In the genomic region with DNA sequence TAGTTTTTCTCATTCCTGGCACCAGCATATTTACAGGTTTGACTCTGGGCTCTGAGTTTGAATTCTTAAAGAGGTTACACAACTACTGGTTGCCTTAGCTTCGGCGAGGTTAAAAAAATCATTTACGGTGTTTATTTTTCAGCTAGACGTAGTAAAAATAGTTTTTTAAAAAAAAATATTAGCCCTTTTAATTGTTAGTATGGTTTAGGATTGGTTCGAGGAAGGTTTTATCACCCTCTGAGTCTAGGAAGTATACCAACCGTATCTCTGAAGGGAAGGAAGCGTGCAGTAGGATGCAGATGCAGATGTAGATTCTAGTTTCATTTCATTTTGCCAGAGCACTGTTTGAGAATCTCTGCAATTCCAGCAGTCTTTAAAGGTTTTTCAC, we compare ENCODE assay signal across 9 mouse cellular contexts. TPM values are rescaled to one million over a fixed set of nuclear protein-coding genes. Genes with fewer than 3 reads are reported as not detected.
DNase-seq lines count a peak whose midpoint lies in the region; ATAC-seq lines count a peak whose summit lies in the region.
"Had no signal": no experiment of that assay in that cellular context is flagged by ENCODE, and none has a peak within 500 bp of the region (broad histone marks: within the 10 kb centered on the region; RNA-seq: fewer than 3 reads in every experiment).

No protein-coding gene starts in this region.

- 6% methylated on average over 7 of the region's 7 CpGs for WGBS in forebrain, embryonic 16.5 days
- under 1% methylated on average over 7 of the region's 7 CpGs for WGBS in liver, embryonic 16.5 days (ENCODE audit: insufficient replicate concordance)

- peaks cover 3% of the 10 kb centered on the region for H3K36me3 ChIP-seq in erythroblast, embryonic 14.5 days (ENCODE audit: control insufficient read depth)
- H3K36me3 ChIP-seq in forebrain, embryonic 16.5 days (ENCODE audit: control insufficient read depth, insufficient read depth) = no peaks in the 10 kb centered on the region
- H3K36me3 ChIP-seq in liver, embryonic 16.5 days (ENCODE audit: control insufficient read depth, insufficient read depth) = no peaks in the 10 kb centered on the region

- H3K9me3 ChIP-seq in erythroblast, embryonic 14.5 days (ENCODE audit: control insufficient read depth, low read length) = no peaks in the 10 kb centered on the region
- no peaks in the 10 kb centered on the region for H3K9me3 ChIP-seq in forebrain, embryonic 16.5 days (ENCODE audit: control insufficient read depth, low read length)
- H3K9me3 ChIP-seq in liver, embryonic 16.5 days (replicated peaks; ENCODE audit: control insufficient read depth, low read length) = no peaks in the 10 kb centered on the region

- H3K4me3 ChIP-seq in erythroblast, embryonic 14.5 days (replicated peaks) = peak overlapping the region; percentile 79
- H3K4me3 ChIP-seq in forebrain, embryonic 16.5 days (replicated peaks; ENCODE audit: low read length) = peak overlapping the region; percentile 89
- peak overlapping the region; percentile 99 for H3K4me3 ChIP-seq in liver, embryonic 16.5 days (ENCODE audit: low read depth, low read length)

- peak overlapping the region; percentile 95 for H3K9ac ChIP-seq in forebrain, embryonic 16.5 days (replicated peaks; ENCODE audit: low read depth, low read length)
- H3K9ac ChIP-seq in liver, embryonic 16.5 days (ENCODE audit: low read depth, low read length) = peak overlapping the region; percentile 93

- no peak for ATAC-seq in erythroblast, adult 5-6 weeks (replicated peaks; ENCODE audit: low FRiP score, poor library complexity, severe bottlenecking)
- ATAC-seq in forebrain, embryonic 16.5 days = no peak
- no peak for ATAC-seq in liver, embryonic 16.5 days (ENCODE audit: low read depth)

- no peak overlapping the region for H3K27ac ChIP-seq in forebrain, embryonic 16.5 days (ENCODE audit: low read length)
- peak overlapping the region; percentile 96 for H3K27ac ChIP-seq in liver, embryonic 16.5 days (ENCODE audit: low read length)

- peak; percentile 71 for DNase-seq in A20 (ENCODE audit: low read depth, low spot score)
- DNase-seq in spleen, adult 12 weeks (ENCODE audit: low spot score) = no peak
- DNase-seq in ovary, postnatal 14 days (ENCODE audit: low spot score) = no peak
- DNase-seq in retina, embryonic 14.5 days (ENCODE audit: low spot score) = no peak
- DNase-seq: kidney, adult 18-20 months had no signal

- no peaks in the 10 kb centered on the region for H3K27me3 ChIP-seq in erythroblast, embryonic 14.5 days (ENCODE audit: control insufficient read depth)
- no peaks in the 10 kb centered on the region for H3K27me3 ChIP-seq in forebrain, embryonic 16.5 days (replicated peaks; ENCODE audit: control insufficient read depth, insufficient read depth, low read length)
- no peaks in the 10 kb centered on the region for H3K27me3 ChIP-seq in liver, embryonic 16.5 days (ENCODE audit: control insufficient read depth, insufficient read depth, low read depth, low read length)

- peak overlapping the region; percentile 67 for H3K4me2 ChIP-seq in forebrain, embryonic 16.5 days (ENCODE audit: low read length)
- peak overlapping the region; percentile 96 for H3K4me2 ChIP-seq in liver, embryonic 16.5 days (ENCODE audit: low read depth, low read length)

- peaks cover 30% of the 10 kb centered on the region for H3K4me1 ChIP-seq in erythroblast, embryonic 14.5 days (ENCODE audit: control insufficient read depth)
- peaks cover 10% of the 10 kb centered on the region for H3K4me1 ChIP-seq in forebrain, embryonic 16.5 days (replicated peaks; ENCODE audit: control insufficient read depth, insufficient read depth, low read length)
- H3K4me1 ChIP-seq in liver, embryonic 16.5 days (ENCODE audit: control insufficient read depth, low read depth, low read length) = peaks cover 15% of the 10 kb centered on the region

RNA-seq across cellular contexts. Expression of gene Rsbn1, which starts 1.6 kb away (rescaled TPM):
- polyA plus RNA-seq in erythroblast, embryonic 14.5 days (2012) = 0.91 and 1.1 TPM in 2 replicates
- 10.9 and 16.3 TPM in 2 replicates for total RNA-seq in erythroblast, adult 5-6 weeks (2015; ENCODE audit: low replicate concordance)
- total RNA-seq in erythroblast, adult 5-6 weeks (2017; ENCODE audit: low replicate concordance) = 13.8 and 15.0 TPM in 2 replicates
- polyA plus RNA-seq in forebrain, embryonic 16.5 days (2015; fragmentation: Nextera tagmentation; extraction: Ambion mirVana) = 21.1 and 23.4 TPM in 2 replicates
- polyA plus RNA-seq in liver, embryonic 16.5 days (2015; fragmentation: Nextera tagmentation; extraction: Ambion mirVana) = 3.1 and 3.2 TPM in 2 replicates

RNA-seq across cellular contexts. Expression of gene Phtf1, which starts 52.4 kb away (rescaled TPM):
- 0.10 and 0.39 TPM in 2 replicates for polyA plus RNA-seq in erythroblast, embryonic 14.5 days (2012)
- 2.7 and 3.7 TPM in 2 replicates for total RNA-seq in erythroblast, adult 5-6 weeks (2015; ENCODE audit: low replicate concordance)
- total RNA-seq in erythroblast, adult 5-6 weeks (2017; ENCODE audit: low replicate concordance) = 5.6 and 21.0 TPM in 2 replicates
- polyA plus RNA-seq in forebrain, embryonic 16.5 days (2015; fragmentation: Nextera tagmentation; extraction: Ambion mirVana) = 26.0 and 30.3 TPM in 2 replicates
- polyA plus RNA-seq in liver, embryonic 16.5 days (2015; fragmentation: Nextera tagmentation; extraction: Ambion mirVana) = 3.4 and 4.0 TPM in 2 replicates

RNA-seq across cellular contexts. Expression of gene Ptpn22, which starts 55.9 kb away (rescaled TPM):
- polyA plus RNA-seq in erythroblast, embryonic 14.5 days (2012) = not detected in 2 replicates
- total RNA-seq in erythroblast, adult 5-6 weeks (2015; ENCODE audit: low replicate concordance) = 53.4 and 60.0 TPM in 2 replicates
- total RNA-seq in erythroblast, adult 5-6 weeks (2017; ENCODE audit: low replicate concordance) = 10.7 and 19.7 TPM in 2 replicates
- polyA plus RNA-seq in forebrain, embryonic 16.5 days (2015; fragmentation: Nextera tagmentation; extraction: Ambion mirVana) = 0.10 and 0.24 TPM in 2 replicates
- 3.0 and 3.8 TPM in 2 replicates for polyA plus RNA-seq in liver, embryonic 16.5 days (2015; fragmentation: Nextera tagmentation; extraction: Ambion mirVana)
